15 mouse cellular contexts compared by ENCODE assay signal in the genomic region with DNA sequence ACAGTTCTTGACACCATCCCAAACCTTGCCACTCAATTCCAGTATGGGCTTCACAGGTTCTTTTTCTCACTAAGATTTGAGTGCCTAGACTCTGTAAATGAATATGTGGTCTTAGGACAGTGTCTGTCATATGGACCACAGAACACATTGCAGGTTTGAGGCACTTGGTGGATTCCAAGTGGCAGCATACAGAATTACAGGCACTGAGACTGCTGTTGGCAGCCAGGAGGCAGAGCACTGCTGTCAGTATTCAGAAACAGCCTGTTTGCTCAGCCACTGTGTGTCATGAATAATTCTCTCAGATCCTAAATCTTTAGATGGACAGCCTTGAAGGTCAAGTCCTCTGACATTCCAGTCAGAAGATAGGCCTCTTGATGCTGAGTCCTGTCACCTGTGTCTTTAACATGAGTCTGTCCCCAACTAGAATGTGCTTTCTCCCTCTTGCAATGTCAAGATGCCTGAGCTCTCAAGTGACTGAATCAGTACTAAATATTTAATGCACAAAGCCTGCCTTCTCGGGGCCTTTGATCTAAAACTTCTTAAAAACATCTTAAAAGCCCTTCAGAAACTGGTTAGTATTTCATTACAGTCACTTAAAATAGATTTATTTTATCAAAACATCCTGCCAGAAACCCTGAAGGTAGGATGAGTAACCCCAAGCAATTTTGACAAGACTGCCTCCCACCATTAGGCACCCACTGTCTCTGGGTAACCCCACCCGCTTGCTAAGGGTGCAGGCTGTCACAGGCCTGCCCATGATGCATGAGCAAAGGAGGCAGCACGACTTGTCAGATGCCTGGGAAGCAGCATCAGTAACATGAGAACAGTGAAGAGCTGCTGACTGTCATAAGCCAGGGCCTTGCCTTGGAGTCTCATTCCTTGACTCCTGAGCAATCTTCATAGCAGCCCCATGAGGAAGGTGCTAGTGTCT.
A peak's percentile ranks its signal among the peaks of the same experiment; 100 is the strongest.
DNase-seq lines count a peak whose midpoint lies in the region; ATAC-seq and TF ChIP-seq lines count a peak whose summit lies in the region.
"Had no signal": no experiment of that assay in that cellular context is flagged by ENCODE, and none has a peak within 500 bp of the region (broad histone marks: within the 10 kb centered on the region; RNA-seq: fewer than 3 reads in every experiment).

No protein-coding gene starts in this region.

- H3K27ac ChIP-seq in intestine, postnatal 0 days (ENCODE audit: low read depth, low read length), result no peak overlapping the region
- no peak overlapping the region for H3K27ac ChIP-seq in intestine, embryonic 15.5 days
- H3K27ac ChIP-seq in midbrain, embryonic 12.5 days (replicated peaks), result no peak overlapping the region
- H3K27ac ChIP-seq: embryonic facial prominence, embryonic 15.5 days; limb, embryonic 10.5 days; liver, embryonic 13.5 days had no signal

- no peak overlapping the region for H3K9ac ChIP-seq in intestine, postnatal 0 days (ENCODE audit: low read depth, low read length)
- H3K9ac ChIP-seq in intestine, embryonic 15.5 days, result no peak overlapping the region
- H3K9ac ChIP-seq in midbrain, embryonic 12.5 days (replicated peaks), result no peak overlapping the region
- H3K9ac ChIP-seq: embryonic facial prominence, embryonic 15.5 days; liver, embryonic 13.5 days had no signal

- H3K9me3 ChIP-seq in intestine, postnatal 0 days (ENCODE audit: control insufficient read depth), result no peaks in the 10 kb centered on the region
- H3K9me3 ChIP-seq in intestine, embryonic 15.5 days, result no peaks in the 10 kb centered on the region
- H3K9me3 ChIP-seq in midbrain, embryonic 12.5 days, result no peaks in the 10 kb centered on the region
- H3K9me3 ChIP-seq: embryonic facial prominence, embryonic 15.5 days; limb, embryonic 10.5 days; liver, embryonic 13.5 days had no signal

- H3K4me2 ChIP-seq in intestine, postnatal 0 days (replicated peaks; ENCODE audit: low read depth), result no peak overlapping the region
- no peak overlapping the region for H3K4me2 ChIP-seq in intestine, embryonic 15.5 days (replicated peaks)
- H3K4me2 ChIP-seq in midbrain, embryonic 12.5 days (replicated peaks), result no peak overlapping the region
- H3K4me2 ChIP-seq: embryonic facial prominence, embryonic 15.5 days; liver, embryonic 13.5 days had no signal

- peak; percentile 21; the same call in 1 of the 2 replicates for TF ChIP-seq CTCF in intestine, postnatal 0 days (IDR thresholded peaks at IDR 0.05; ENCODE audit: low read depth)

- H3K27me3 ChIP-seq in intestine, postnatal 0 days (replicated peaks; ENCODE audit: control insufficient read depth, insufficient read depth, low read length), result no peaks in the 10 kb centered on the region
- H3K27me3 ChIP-seq in intestine, embryonic 15.5 days (replicated peaks), result no peaks in the 10 kb centered on the region
- H3K27me3 ChIP-seq in midbrain, embryonic 12.5 days, result no peaks in the 10 kb centered on the region
- H3K27me3 ChIP-seq: embryonic facial prominence, embryonic 15.5 days; liver, embryonic 13.5 days had no signal

- no peak for ATAC-seq in intestine, postnatal 0 days
- no peak for ATAC-seq in intestine, embryonic 15.5 days
- peak; percentile 41; the same call in 1 of the 2 replicates for ATAC-seq in midbrain, embryonic 12.5 days (ENCODE audit: low FRiP score, low read depth)

- WGBS in intestine, postnatal 0 days, result 55% methylated on average over 3 of the region's 3 CpGs
- WGBS in intestine, embryonic 15.5 days, result 46% methylated on average over 3 of the region's 3 CpGs
- 72% methylated on average over 3 of the region's 3 CpGs for WGBS in midbrain, embryonic 12.5 days

- no peaks in the 10 kb centered on the region for H3K4me1 ChIP-seq in intestine, postnatal 0 days (replicated peaks; ENCODE audit: control insufficient read depth, insufficient read depth, low read length)
- H3K4me1 ChIP-seq in intestine, embryonic 15.5 days (replicated peaks), result no peaks in the 10 kb centered on the region
- H3K4me1 ChIP-seq in midbrain, embryonic 12.5 days, result no peaks in the 10 kb centered on the region
- H3K4me1 ChIP-seq: embryonic facial prominence, embryonic 15.5 days; limb, embryonic 10.5 days; liver, embryonic 13.5 days had no signal

- H3K36me3 ChIP-seq in intestine, postnatal 0 days (ENCODE audit: control insufficient read depth, insufficient read depth), result no peaks in the 10 kb centered on the region
- H3K36me3 ChIP-seq in intestine, embryonic 15.5 days, result no peaks in the 10 kb centered on the region
- H3K36me3 ChIP-seq in midbrain, embryonic 12.5 days, result no peaks in the 10 kb centered on the region
- H3K36me3 ChIP-seq: embryonic facial prominence, embryonic 15.5 days; limb, embryonic 10.5 days; liver, embryonic 13.5 days had no signal

- no peak overlapping the region for H3K4me3 ChIP-seq in intestine, postnatal 0 days (ENCODE audit: low read depth, low read length)
- no peak overlapping the region for H3K4me3 ChIP-seq in intestine, embryonic 15.5 days (replicated peaks)
- H3K4me3 ChIP-seq in midbrain, embryonic 12.5 days, result no peak overlapping the region
- H3K4me3 ChIP-seq: embryonic facial prominence, embryonic 15.5 days; limb, embryonic 10.5 days; liver, embryonic 13.5 days had no signal

- peak; percentile 1 for DNase-seq in right cerebral cortex, adult 18-20 months
- DNase-seq in right cerebral cortex, postnatal 25 days, result no peak
- no peak for DNase-seq in heart, adult 18-20 months
- DNase-seq in urinary bladder, postnatal 25 days (ENCODE audit: low spot score), result no peak
- DNase-seq: adrenal gland, adult 2 months; gastrocnemius, postnatal 36 days; kidney, adult 11 months; liver, embryonic 13.5 days; lung, postnatal 10 days; thymus, adult 2 months had no signal
